Mouse (Mus musculus) hematopoietic stem cell, adult 5-6 weeks (primary cell): ENCODE results near the gene Kiss1r. TPM values are rescaled to one million over a fixed set of nuclear protein-coding genes. Genes with fewer than 3 reads are reported as not detected.
A peak's percentile ranks its signal among the peaks of the same experiment; 100 is the strongest.

ENCODE experiments used
- ATAC-seq, 2 experiments: fragments of 125-278 bp in 1 of 2; replicated peaks in 1 of 2; 2 replicates each; pipeline ENCODE4 v1.8.0; 2016 to 2017; ENCODE audit warnings: inconsistent platforms in 2 of 2, mild to moderate bottlenecking in 2 of 2, moderate number of reproducible peaks in 2 of 2, low read depth in 1 of 2, moderate TSS enrichment in 1 of 2; ENCODE audit not compliant: low FRiP score in 2 of 2, poor library complexity in 2 of 2, severe bottlenecking in 2 of 2, insufficient read depth in 1 of 2, low TSS enrichment in 1 of 2
- total RNA-seq: library from RNA; stranded (forward); fragments of 172-1452, 232-1000 nt; gene quantifications from 2 replicates; pipeline ENCODE4 v1.2.3, GENCODE M21; 2017

Kiss1r gene
- total RNA-seq, 1 experiment from 2014 or later: 0.10 TPM

- no peak for ATAC-seq
Observed at GRCm38 (mm10) chr10:79931797-79932196, 15.0 kb downstream of the Kiss1r start.

- no peak for ATAC-seq
Observed at GRCm38 (mm10) chr10:79932736-79933135, 16.0 kb downstream of the Kiss1r start.

GRCm38 (mm10) chr10:79933145-79933679, 16.4 kb downstream of the Kiss1r start:
- no peak for ATAC-seq

GRCm38 (mm10) chr10:79933861-79934260, 17.1 kb downstream of the Kiss1r start:
- ATAC-seq: no peak

GRCm38 (mm10) chr10:79934272-79934721, 17.5 kb downstream of the Kiss1r start:
- ATAC-seq: no peak

- ATAC-seq: no peak
Observed at GRCm38 (mm10) chr10:79934794-79935569, 18.2 kb downstream of the Kiss1r start.

GRCm38 (mm10) chr10:79936284-79936910, 19.6 kb downstream of the Kiss1r start:
- no peak for ATAC-seq

- peak; percentile 54 to 65 for ATAC-seq
Observed at GRCm38 (mm10) chr10:79936911-79937441, 20.2 kb downstream of the Kiss1r start.

- no peak for ATAC-seq
Observed at GRCm38 (mm10) chr10:79937775-79938526, 21.2 kb downstream of the Kiss1r start.

- ATAC-seq: peak; percentile 65 to 69
Observed at GRCm38 (mm10) chr10:79940749-79941148, 24.0 kb downstream of the Kiss1r start.

GRCm38 (mm10) chr10:79942988-79943387, 26.2 kb downstream of the Kiss1r start:
- no peak for ATAC-seq

GRCm38 (mm10) chr10:79943471-79943901, 26.7 kb downstream of the Kiss1r start:
- ATAC-seq: no peak

GRCm38 (mm10) chr10:79945507-79946234, 28.9 kb downstream of the Kiss1r start:
- ATAC-seq: no peak

GRCm38 (mm10) chr10:79946752-79947322, 30.1 kb downstream of the Kiss1r start:
- ATAC-seq: peak; percentile 18 to 56; a peak in 2 of 4 replicates

- no peak for ATAC-seq
Observed at GRCm38 (mm10) chr10:79947502-79947901, 30.7 kb downstream of the Kiss1r start.

- ATAC-seq: no peak
Observed at GRCm38 (mm10) chr10:79949873-79950272, 33.1 kb downstream of the Kiss1r start.

- ATAC-seq: no peak
Observed at GRCm38 (mm10) chr10:79950661-79951060, 33.9 kb downstream of the Kiss1r start.
